Mouse (Mus musculus): ENCODE results near the gene Gm13762.
"Not testable (repeated sequence)": the region's sequence is repeated elsewhere in the genome, so short reads cannot be mapped to it uniquely, and the experiment has no call there.

The Gm13762 gene

GRCm38 (mm10) chr2:88980181-88980580, at the start of gene Gm13762:
Gene Gm13762 (minus strand): TSS chr2:88980281.
- DNase-seq, result no peak

DNA sequence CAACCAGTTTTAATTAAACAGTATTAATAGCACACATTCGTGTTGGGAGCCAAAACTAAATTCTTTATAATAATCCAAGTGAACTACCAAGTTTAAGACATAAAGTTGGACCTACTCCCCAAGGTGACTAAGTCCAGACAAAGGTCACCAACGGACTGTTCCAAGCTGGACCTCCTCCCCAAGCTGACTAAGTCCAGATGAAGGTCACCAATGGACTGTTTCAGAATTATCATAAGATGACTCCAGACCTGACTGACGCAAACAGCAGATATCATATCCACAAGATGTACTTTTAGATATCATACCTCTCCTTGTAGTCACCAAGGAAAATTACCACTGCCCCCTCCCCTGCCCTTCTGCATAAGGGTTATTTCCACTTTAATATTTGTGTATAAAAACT, 41.4 kb upstream of the Gm13762 start:
- DNase-seq, result not testable (repeated sequence)

- no peak for DNase-seq
Observed at GRCm38 (mm10) chr2:89018240-89018639, 38.2 kb upstream of the Gm13762 start, which contains the start of gene Olfr1216. Gene Olfr1216 (minus strand): TSS chr2:89018340.

GRCm38 (mm10) chr2:89006873-89007272, 26.8 kb upstream of the Gm13762 start, which contains the start of gene Olfr1215:
Gene Olfr1215 (minus strand): TSS chr2:89006973.
- DNase-seq, result no peak

GRCm38 (mm10) chr2:88992553-88992952, 12.5 kb upstream of the Gm13762 start, which contains the start of gene Olfr1214:
Gene Olfr1214 (minus strand): TSS chr2:88992653.
- DNase-seq, result no peak

GRCm38 (mm10) chr2:88953669-88954068, 26.4 kb downstream of the Gm13762 start, which contains the start of gene Olfr1212:
Gene Olfr1212 (plus strand): TSS chr2:88953969.
- DNase-seq, result no peak

DNA sequence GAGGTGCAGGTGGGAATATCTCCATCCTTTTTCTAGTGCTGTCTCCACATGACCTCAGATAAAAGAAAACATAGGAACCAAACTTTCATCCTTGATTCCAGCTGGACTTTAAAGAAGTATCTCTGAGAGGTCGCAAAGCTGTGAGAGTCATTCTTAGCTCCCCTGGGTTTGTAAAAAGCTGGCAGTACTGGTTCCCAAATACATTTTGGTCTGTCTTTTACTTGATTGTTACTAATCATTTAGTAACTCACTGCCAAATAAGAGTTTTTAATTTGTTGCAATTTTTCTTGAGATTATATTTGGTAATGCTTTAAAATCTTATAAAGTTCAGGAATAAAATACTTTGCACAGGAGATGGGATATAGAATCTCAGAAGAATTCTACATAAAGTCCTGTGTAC, 42.1 kb downstream of the Gm13762 start, which contains the start of gene Olfr1211:
TSS of gene Olfr1211 (minus strand) at position 101 of the 400 bp plus-strand sequence.
- no peak for DNase-seq
